Mouse (Mus musculus): ENCODE results near the gene Cfap161. TPM values are rescaled to one million over a fixed set of nuclear protein-coding genes. Genes with fewer than 3 reads are reported as not detected.

The Cfap161 gene
- polyA plus RNA-seq, 1 experiment from 2014 or later, result 0.55 TPM

DNA sequence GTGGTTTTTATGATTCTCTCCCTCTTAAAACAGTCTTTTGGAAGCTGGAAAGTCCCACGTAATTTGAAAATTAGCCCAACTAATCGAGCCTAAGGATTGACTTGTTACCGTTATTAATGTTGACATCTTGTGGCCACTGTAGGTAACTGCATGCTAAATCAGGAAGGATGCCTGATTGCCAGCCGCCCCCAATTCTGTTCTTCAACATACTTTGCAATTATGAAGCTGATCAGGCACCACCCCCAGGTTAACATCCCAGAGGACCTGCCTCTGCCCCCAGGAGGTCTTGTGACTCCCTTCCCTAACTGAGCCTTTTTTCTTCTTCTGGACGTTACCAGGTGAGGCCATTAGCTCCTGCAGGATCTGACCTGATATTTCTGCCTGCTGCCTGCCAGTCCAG lies 20.0 kb downstream of the Cfap161 start:
- Histone ChIP-seq H3K27me3 (ENCODE audit: control insufficient read depth, insufficient read depth, low read length) (no peaks in the 10 kb centered on the region), H3K9me3 (ENCODE audit: control insufficient read depth, low read length) (no peaks in the 10 kb centered on the region), H3K27ac (replicated peaks; ENCODE audit: low read depth, low read length) (no peak overlapping the region), H3K4me1 (ENCODE audit: control insufficient read depth, insufficient read depth, low read length) (no peaks in the 10 kb centered on the region), H3K4me3 (replicated peaks; ENCODE audit: low read depth, low read length) (no peak overlapping the region), H3K36me3 (ENCODE audit: control insufficient read depth, insufficient read depth, low read length) (no peaks in the 10 kb centered on the region), H3K9ac (replicated peaks; ENCODE audit: low read length) (no peak overlapping the region), H3K4me2 (ENCODE audit: low read length) (no peak overlapping the region)
- WGBS, result 42% methylated on average over 5 of the region's 5 CpGs
- DNase-seq (peak; percentile 68), ATAC-seq (ENCODE audit: low FRiP score, low TSS enrichment) (no peak)

DNA sequence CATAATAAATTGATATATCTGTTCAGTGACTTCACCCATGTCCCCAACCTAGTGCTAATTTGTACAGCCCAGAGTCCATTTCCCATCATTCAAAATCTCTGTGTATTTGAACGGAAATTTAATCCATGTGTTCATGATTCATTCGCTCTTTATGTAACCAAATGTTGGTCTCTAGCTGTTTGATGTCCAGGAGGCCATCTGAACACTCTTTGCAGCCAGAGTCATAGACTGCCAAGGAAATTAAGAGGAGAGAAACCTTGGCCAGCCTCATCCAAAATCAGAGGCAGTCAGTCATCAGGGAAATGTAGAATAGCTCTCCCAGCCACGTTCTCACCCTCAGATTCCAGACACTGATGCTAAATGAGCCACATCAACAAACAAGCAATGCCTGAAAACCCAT lies 31.0 kb downstream of the Cfap161 start:
- Histone ChIP-seq H3K9ac (replicated peaks; ENCODE audit: low read length) (no peak overlapping the region), H3K36me3 (ENCODE audit: control insufficient read depth, insufficient read depth, low read length) (no peaks in the 10 kb centered on the region), H3K4me3 (replicated peaks; ENCODE audit: low read depth, low read length) (no peak overlapping the region), H3K9me3 (ENCODE audit: control insufficient read depth, low read length) (no peaks in the 10 kb centered on the region), H3K27ac (replicated peaks; ENCODE audit: low read depth, low read length) (no peak overlapping the region), H3K4me1 (ENCODE audit: control insufficient read depth, insufficient read depth, low read length) (no peaks in the 10 kb centered on the region), H3K4me2 (ENCODE audit: low read length) (no peak overlapping the region), H3K27me3 (ENCODE audit: control insufficient read depth, insufficient read depth, low read length) (no peaks in the 10 kb centered on the region)
- no peak for ATAC-seq (ENCODE audit: low FRiP score, low TSS enrichment)
- DNase-seq, result no peak
- 75% methylated on average over 3 of the region's 3 CpGs for WGBS

- Histone ChIP-seq H3K27ac (replicated peaks; ENCODE audit: low read depth, low read length) (no peak overlapping the region), H3K27me3 (ENCODE audit: control insufficient read depth, insufficient read depth, low read length) (no peaks in the 10 kb centered on the region), H3K36me3 (ENCODE audit: control insufficient read depth, insufficient read depth, low read length) (no peaks in the 10 kb centered on the region), H3K9ac (replicated peaks; ENCODE audit: low read length) (no peak overlapping the region), H3K4me3 (replicated peaks; ENCODE audit: low read depth, low read length) (no peak overlapping the region), H3K4me1 (ENCODE audit: control insufficient read depth, insufficient read depth, low read length) (no peaks in the 10 kb centered on the region), H3K4me2 (ENCODE audit: low read length) (no peak overlapping the region), H3K9me3 (ENCODE audit: control insufficient read depth, low read length) (no peaks in the 10 kb centered on the region)
- DNase-seq (no peak), ATAC-seq (ENCODE audit: low FRiP score, low TSS enrichment) (no peak)
- WGBS, result 85% methylated on average over 5 of the region's 5 CpGs
Measured at GRCm38 (mm10) chr7:83762336-83762735, 32.3 kb downstream of the Cfap161 start.

- no peaks in the 10 kb centered on the region for H3K9me3 ChIP-seq (ENCODE audit: control insufficient read depth, low read length)
- ATAC-seq (ENCODE audit: low FRiP score, low TSS enrichment) (no peak), DNase-seq (no peak)
- H3K4me1 ChIP-seq (ENCODE audit: control insufficient read depth, insufficient read depth, low read length), result no peaks in the 10 kb centered on the region
- H3K36me3 ChIP-seq (ENCODE audit: control insufficient read depth, insufficient read depth, low read length), result no peaks in the 10 kb centered on the region
- whole genome bisulfite sequencing, result 89% methylated on average over 1 of the region's 1 CpGs
- no peak overlapping the region for H3K9ac ChIP-seq (replicated peaks; ENCODE audit: low read length)
- H3K4me3 ChIP-seq (replicated peaks; ENCODE audit: low read depth, low read length), result no peak overlapping the region
- no peaks in the 10 kb centered on the region for H3K27me3 ChIP-seq (ENCODE audit: control insufficient read depth, insufficient read depth, low read length)
- no peak overlapping the region for H3K4me2 ChIP-seq (ENCODE audit: low read length)
- no peak overlapping the region for H3K27ac ChIP-seq (replicated peaks; ENCODE audit: low read depth, low read length)
Measured at GRCm38 (mm10) chr7:83751055-83751454, 43.6 kb downstream of the Cfap161 start.

DNA sequence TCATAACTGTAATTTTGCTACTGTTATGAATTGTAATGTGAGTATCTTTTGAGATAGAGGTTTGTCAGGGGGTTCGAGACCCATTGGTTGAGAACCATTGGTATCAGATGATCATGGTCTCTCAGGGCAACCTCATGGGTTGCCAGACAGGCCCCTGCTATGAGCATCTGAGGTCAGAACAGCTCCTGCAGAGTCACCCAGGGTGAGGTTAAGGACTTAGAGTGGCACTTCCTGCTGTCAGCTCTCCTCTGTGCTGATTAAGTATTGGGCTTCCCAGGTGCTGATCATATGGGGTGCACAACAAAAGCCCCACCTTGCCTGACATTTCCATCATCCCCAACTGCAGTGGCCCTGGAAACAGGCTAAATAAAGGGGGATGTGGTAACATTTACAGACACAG lies 46.3 kb downstream of the Cfap161 start:
- ATAC-seq (ENCODE audit: low FRiP score, low TSS enrichment), result no peak

DNA sequence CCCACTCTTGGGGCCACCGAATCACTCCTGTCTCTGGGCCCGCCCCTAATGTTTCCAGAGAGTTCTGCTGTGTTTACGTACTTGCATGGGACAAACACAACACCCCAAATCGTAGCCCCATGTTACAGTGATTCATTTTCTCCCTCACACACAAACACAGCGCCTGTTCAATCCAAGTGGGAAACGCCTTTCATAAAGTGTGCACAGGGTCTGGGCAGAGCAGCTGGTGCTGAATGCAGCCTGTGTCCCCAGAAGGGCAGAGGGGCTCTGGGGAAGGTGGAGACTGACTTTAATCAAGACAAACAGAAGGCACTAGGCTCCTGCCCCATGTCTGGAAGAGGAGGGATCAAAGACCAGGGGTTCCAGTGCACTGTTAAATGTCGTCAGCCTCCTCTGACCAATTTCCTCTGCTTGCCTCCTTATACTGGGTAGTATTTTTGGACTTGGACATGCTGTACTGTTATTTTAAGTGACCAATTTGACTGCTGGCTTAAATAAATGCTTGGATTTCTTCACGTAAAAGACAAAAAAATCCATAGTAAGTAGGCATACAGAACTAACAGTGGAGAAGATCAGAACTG lies 48.5 kb downstream of the Cfap161 start:
- Histone ChIP-seq H3K4me3 (replicated peaks; ENCODE audit: low read depth, low read length) (no peak overlapping the region), H3K4me2 (ENCODE audit: low read length) (no peak overlapping the region), H3K4me1 (ENCODE audit: control insufficient read depth, insufficient read depth, low read length) (0 out of 2 replicates have a peak, but pooled peaks cover 5% of the 10 kb centered on the region), H3K27me3 (ENCODE audit: control insufficient read depth, insufficient read depth, low read length) (no peaks in the 10 kb centered on the region), H3K9me3 (ENCODE audit: control insufficient read depth, low read length) (no peaks in the 10 kb centered on the region), H3K36me3 (ENCODE audit: control insufficient read depth, insufficient read depth, low read length) (no peaks in the 10 kb centered on the region), H3K9ac (replicated peaks; ENCODE audit: low read length) (no peak overlapping the region), H3K27ac (replicated peaks; ENCODE audit: low read depth, low read length) (no peak overlapping the region)
- no peak for DNase-seq
- ATAC-seq (ENCODE audit: low FRiP score, low TSS enrichment), result no peak
- WGBS, result 62% methylated on average over 8 of the region's 8 CpGs

More for the DNA sequence above, 46.3 kb downstream of the Cfap161 start:
- WGBS, result 85% methylated on average over 1 of the region's 1 CpGs
- Histone ChIP-seq H3K9me3 (ENCODE audit: control insufficient read depth, low read length) (no peaks in the 10 kb centered on the region), H3K9ac (replicated peaks; ENCODE audit: low read length) (no peak overlapping the region), H3K36me3 (ENCODE audit: control insufficient read depth, insufficient read depth, low read length) (no peaks in the 10 kb centered on the region), H3K4me3 (replicated peaks; ENCODE audit: low read depth, low read length) (no peak overlapping the region), H3K4me2 (ENCODE audit: low read length) (no peak overlapping the region), H3K27ac (replicated peaks; ENCODE audit: low read depth, low read length) (no peak overlapping the region), H3K4me1 (ENCODE audit: control insufficient read depth, insufficient read depth, low read length) (0 out of 2 replicates have a peak, but pooled peaks cover 5% of the 10 kb centered on the region), H3K27me3 (ENCODE audit: control insufficient read depth, insufficient read depth, low read length) (no peaks in the 10 kb centered on the region)
- no peak for DNase-seq

DNA sequence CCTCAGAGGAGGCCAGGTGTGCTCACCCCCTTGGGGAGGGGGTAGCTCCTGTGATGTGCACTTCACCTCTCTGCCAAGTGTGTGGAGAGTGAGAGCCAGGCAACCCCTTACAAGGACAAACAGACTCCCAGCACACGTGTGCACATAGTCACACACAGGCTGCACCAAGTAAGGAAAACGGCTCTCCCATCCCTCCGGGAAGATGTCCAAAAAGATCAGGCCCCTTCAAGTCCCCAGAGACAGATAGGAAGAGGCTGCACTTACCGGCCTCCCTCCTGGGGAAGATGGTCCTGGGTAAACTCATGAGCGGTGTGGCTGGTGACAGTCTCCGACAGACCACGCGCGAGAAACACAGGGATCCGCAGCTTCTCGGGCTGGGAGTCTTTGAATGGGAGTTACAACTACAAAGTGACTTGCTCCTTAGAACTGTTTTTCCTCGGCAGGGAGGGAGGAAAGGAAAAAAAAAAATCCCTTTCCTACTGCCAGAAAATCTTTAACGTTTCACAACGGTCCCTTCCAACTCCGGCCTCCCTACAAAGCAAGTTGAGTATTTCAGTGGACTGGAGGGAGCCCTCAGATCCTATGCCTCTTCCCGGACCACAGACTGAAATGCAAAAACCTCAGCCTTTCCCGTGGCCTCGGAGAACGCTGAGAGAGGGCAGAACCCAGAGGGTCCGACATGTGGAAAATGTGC lies 49.1 kb downstream of the Cfap161 start, which contains the start of gene Il16:
TSS of gene Il16 (minus strand) at position 314 of the 694 bp plus-strand sequence.
- Histone ChIP-seq H3K36me3 (ENCODE audit: control insufficient read depth, insufficient read depth, low read length) (no peaks in the 10 kb centered on the region), H3K9ac (replicated peaks; ENCODE audit: low read length) (no peak within 1 kb of the TSS), H3K9me3 (ENCODE audit: control insufficient read depth, low read length) (no peaks in the 10 kb centered on the region), H3K27me3 (ENCODE audit: control insufficient read depth, insufficient read depth, low read length) (no peaks in the 10 kb centered on the region), H3K4me2 (ENCODE audit: low read length) (no peak within 1 kb of the TSS), H3K4me3 (replicated peaks; ENCODE audit: low read depth, low read length) (no peak within 1 kb of the TSS), H3K4me1 (ENCODE audit: control insufficient read depth, insufficient read depth, low read length) (0 out of 2 replicates have a peak, but pooled peaks cover 5% of the 10 kb centered on the region), H3K27ac (replicated peaks; ENCODE audit: low read depth, low read length) (no peak within 1 kb of the TSS)
- DNase-seq (no peak), ATAC-seq (ENCODE audit: low FRiP score, low TSS enrichment) (no peak)
- WGBS, result 47% methylated on average over 20 of the region's 20 CpGs

DNA sequence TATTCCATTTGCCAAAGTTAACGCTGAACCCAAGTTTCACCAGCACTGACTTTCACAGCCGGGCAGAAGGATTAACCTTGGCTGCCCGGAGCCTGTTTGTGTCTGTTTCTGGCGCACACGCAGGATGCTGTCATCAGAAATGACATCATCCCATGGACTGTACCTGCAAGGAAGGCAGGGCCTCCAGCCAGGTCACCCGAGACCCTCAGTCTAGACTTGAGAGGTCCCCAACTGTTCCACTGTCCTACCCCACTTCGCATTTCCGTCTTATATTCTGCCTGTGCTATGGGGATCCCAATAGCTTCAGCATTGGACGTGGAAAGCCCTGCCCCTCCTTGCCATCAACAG lies 49.6 kb downstream of the Cfap161 start:
- 0 out of 2 replicates have a peak, but pooled peaks cover 5% of the 10 kb centered on the region for H3K4me1 ChIP-seq (ENCODE audit: control insufficient read depth, insufficient read depth, low read length)
- WGBS, result 77% methylated on average over 9 of the region's 9 CpGs
- H3K4me2 ChIP-seq (ENCODE audit: low read length), result no peak overlapping the region
- no peak for DNase-seq
- H3K27me3 ChIP-seq (ENCODE audit: control insufficient read depth, insufficient read depth, low read length), result no peaks in the 10 kb centered on the region
- H3K36me3 ChIP-seq (ENCODE audit: control insufficient read depth, insufficient read depth, low read length), result no peaks in the 10 kb centered on the region
- H3K9ac ChIP-seq (replicated peaks; ENCODE audit: low read length), result no peak overlapping the region
- no peak overlapping the region for H3K4me3 ChIP-seq (replicated peaks; ENCODE audit: low read depth, low read length)
- H3K9me3 ChIP-seq (ENCODE audit: control insufficient read depth, low read length), result no peaks in the 10 kb centered on the region
- no peak for ATAC-seq (ENCODE audit: low FRiP score, low TSS enrichment)
- no peak overlapping the region for H3K27ac ChIP-seq (replicated peaks; ENCODE audit: low read depth, low read length)

- Histone ChIP-seq H3K9ac (replicated peaks; ENCODE audit: low read length) (no peak overlapping the region), H3K4me3 (replicated peaks; ENCODE audit: low read depth, low read length) (no peak overlapping the region), H3K27me3 (ENCODE audit: control insufficient read depth, insufficient read depth, low read length) (no peaks in the 10 kb centered on the region), H3K27ac (replicated peaks; ENCODE audit: low read depth, low read length) (no peak overlapping the region), H3K4me1 (ENCODE audit: control insufficient read depth, insufficient read depth, low read length) (0 out of 2 replicates have a peak, but pooled peaks cover 5% of the 10 kb centered on the region), H3K36me3 (ENCODE audit: control insufficient read depth, insufficient read depth, low read length) (no peaks in the 10 kb centered on the region), H3K9me3 (ENCODE audit: control insufficient read depth, low read length) (no peaks in the 10 kb centered on the region), H3K4me2 (ENCODE audit: low read length) (no peak overlapping the region)
- WGBS, result 83% methylated on average over 4 of the region's 4 CpGs
- no peak for ATAC-seq (ENCODE audit: low FRiP score, low TSS enrichment)
- DNase-seq, result peak; percentile 28
Measured at GRCm38 (mm10) chr7:83744250-83744649, 50.4 kb downstream of the Cfap161 start.

Measured in midbrain, embryonic 14.5 days (tissue).